Mouse (Mus musculus): ENCODE data around the gene Aldh4a1. TPM values are rescaled to one million over a fixed set of nuclear protein-coding genes. Genes with fewer than 3 reads are reported as not detected.
A peak's percentile ranks its signal among the peaks of the same experiment; 100 is the strongest.

The Aldh4a1 gene
- total and polyA plus RNA-seq, 3 experiments = 79.7 to 120 (median 96.7) TPM

DNA sequence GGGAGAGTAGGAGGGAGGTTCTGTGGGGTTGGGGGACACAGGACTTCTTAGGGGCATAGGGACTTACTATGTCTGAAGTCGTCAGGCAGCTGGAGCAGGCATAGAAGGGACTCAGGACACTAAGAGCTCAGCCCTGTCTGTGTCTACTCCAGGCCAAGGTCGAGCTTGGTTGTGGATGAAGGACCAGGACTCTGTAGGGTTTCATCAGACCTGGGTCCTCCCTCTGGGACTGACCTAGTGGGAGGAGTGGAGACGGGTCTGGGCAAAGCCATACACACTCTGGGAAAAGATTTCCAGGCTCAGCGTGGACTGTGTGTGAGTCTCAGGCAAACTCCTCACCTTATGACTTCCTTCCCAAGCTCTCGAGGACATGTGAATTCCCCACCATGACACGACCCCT, 2.9 kb upstream of the Aldh4a1 start:
- 70% methylated on average over 6 of the region's 6 CpGs for WGBS

DNA sequence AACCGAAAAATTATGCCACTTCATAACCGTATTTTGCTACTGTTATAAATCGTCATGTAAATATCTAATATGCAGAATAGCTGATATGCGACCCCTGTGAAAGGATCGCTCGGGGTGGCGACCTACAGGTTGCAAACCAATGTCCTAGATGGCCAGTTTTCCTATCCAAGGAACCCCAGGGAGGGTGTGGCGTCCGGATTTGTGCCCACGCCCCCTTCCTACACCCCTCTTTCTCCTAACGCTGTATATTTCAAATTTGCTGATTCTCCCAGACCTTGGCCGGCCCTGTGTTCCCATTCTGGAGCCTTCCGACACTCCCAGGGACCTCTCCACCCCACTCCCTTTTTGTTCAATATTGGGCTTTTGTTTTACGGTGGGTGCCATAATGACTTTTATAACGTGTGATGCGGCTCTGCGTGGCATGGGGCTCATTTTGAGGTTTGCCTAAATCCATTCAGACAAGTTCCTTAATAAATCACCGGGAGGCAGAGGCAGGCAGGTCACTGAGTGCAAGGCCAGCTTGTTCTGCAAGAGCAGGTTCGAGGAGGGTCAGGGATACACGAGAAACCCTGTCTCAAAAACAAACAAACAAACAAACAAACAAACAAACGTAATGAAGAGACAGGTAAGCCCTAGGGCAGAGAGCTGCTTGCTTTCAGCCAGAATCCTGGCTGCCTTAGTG, 909 bp downstream of the Aldh4a1 start:
- Histone ChIP-seq H3K79me2 (replicated peaks; ENCODE audit: control insufficient read depth, insufficient read depth, low read length) (no peaks in the 10 kb centered on the region; the same call in 1 of the 2 replicates), H3K9ac (ENCODE audit: low read depth, low read length) (peak overlapping the region; percentile 80), H3K27ac (peak overlapping the region; percentile 99), H3K4me1 (ENCODE audit: control insufficient read depth, insufficient read depth, low read length) (peaks cover 4% of the 10 kb centered on the region), H3K27me3 (ENCODE audit: control insufficient read depth, insufficient read depth, low read length) (no peaks in the 10 kb centered on the region), H3K4me3 (peak overlapping the region; percentile 79), H3K36me3 (ENCODE audit: control insufficient read depth, insufficient read depth, low read length) (no peaks in the 10 kb centered on the region)
- intact Hi-C loops (cut with DNase I) = no loop called here
- no peak for TF ChIP-seq POLR2A (IDR thresholded peaks at IDR 0.05; ENCODE audit: insufficient read depth, low read depth, low read length)
- TF ChIP-seq CTCF (IDR thresholded peaks at IDR 0.05) = no peak
- no peak for TF ChIP-seq EP300 (IDR thresholded peaks at IDR 0.05; ENCODE audit: insufficient read depth, low read depth, low read length)
- no peak for DNase-seq
- 29% methylated on average over 21 of the region's 21 CpGs for WGBS

More for the DNA sequence above, 2.9 kb upstream of the Aldh4a1 start:
- Histone ChIP-seq H3K79me2 (replicated peaks; ENCODE audit: control insufficient read depth, insufficient read depth, low read length) (no peaks in the 10 kb centered on the region), H3K27me3 (ENCODE audit: control insufficient read depth, insufficient read depth, low read length) (no peaks in the 10 kb centered on the region), H3K4me3 (no peak overlapping the region), H3K9ac (ENCODE audit: low read depth, low read length) (no peak overlapping the region), H3K36me3 (ENCODE audit: control insufficient read depth, insufficient read depth, low read length) (no peaks in the 10 kb centered on the region), H3K4me1 (ENCODE audit: control insufficient read depth, insufficient read depth, low read length) (peaks cover 6% of the 10 kb centered on the region), H3K27ac (no peak overlapping the region)
- intact Hi-C loops (cut with DNase I) = no loop called here
- TF ChIP-seq POLR2A (IDR thresholded peaks at IDR 0.05; ENCODE audit: insufficient read depth, low read depth, low read length) (no peak), CTCF (IDR thresholded peaks at IDR 0.05) (no peak), EP300 (IDR thresholded peaks at IDR 0.05; ENCODE audit: insufficient read depth, low read depth, low read length) (no peak)
- no peak for DNase-seq

DNA sequence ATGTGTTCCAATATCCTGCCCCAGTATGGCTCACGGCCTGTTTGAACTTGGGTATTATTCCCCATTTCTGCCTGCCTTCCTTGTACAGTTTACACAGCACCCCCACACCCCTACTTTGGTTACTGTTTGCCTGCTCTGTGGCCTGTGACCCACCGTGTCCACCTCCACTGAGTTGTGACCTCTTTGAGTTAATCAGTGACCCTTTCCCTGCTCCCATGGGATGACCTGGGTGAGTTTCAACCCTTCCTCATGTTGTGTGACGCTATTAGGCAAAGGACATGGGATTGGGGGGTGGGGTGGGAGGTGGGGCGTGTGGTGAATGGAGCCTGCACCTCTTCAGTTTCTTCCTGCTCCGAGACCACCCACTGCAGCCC, 1.4 kb downstream of the Aldh4a1 start:
- H3K27me3 ChIP-seq (ENCODE audit: control insufficient read depth, insufficient read depth, low read length) = no peaks in the 10 kb centered on the region
- no peak overlapping the region for H3K9ac ChIP-seq (ENCODE audit: low read depth, low read length)
- TF ChIP-seq CTCF (IDR thresholded peaks at IDR 0.05) (no peak), POLR2A (IDR thresholded peaks at IDR 0.05; ENCODE audit: insufficient read depth, low read depth, low read length) (no peak), EP300 (IDR thresholded peaks at IDR 0.05; ENCODE audit: insufficient read depth, low read depth, low read length) (no peak)
- H3K36me3 ChIP-seq (ENCODE audit: control insufficient read depth, insufficient read depth, low read length) = no peaks in the 10 kb centered on the region
- no peak overlapping the region for H3K4me3 ChIP-seq
- H3K27ac ChIP-seq = no peak overlapping the region
- 71% methylated on average over 5 of the region's 5 CpGs for WGBS
- H3K79me2 ChIP-seq (replicated peaks; ENCODE audit: control insufficient read depth, insufficient read depth, low read length) = no peaks in the 10 kb centered on the region; the same call in 1 of the 2 replicates
- H3K4me1 ChIP-seq (ENCODE audit: control insufficient read depth, insufficient read depth, low read length) = peaks cover 4% of the 10 kb centered on the region
- intact Hi-C loops (cut with DNase I) = no loop called here
- no peak for DNase-seq

DNA sequence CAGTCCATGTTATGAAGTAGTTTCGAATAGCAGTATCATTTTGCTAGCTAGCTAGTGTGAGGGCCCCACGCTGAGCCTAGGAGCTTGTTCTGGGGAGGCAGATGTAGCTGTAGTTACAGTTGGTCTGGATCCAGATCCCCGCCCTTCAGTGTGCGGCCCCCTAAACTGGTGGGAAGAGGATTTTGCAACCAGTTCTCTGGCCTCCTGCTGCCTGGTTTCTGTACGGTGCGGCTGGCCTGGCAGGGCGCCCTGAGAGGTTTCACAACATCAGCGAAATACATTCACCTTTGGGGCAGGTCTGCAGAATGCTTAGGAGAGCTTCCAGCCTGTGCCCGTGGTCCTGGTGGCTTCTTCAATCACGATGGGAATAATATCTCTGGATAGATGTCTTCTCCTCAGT, 2.0 kb downstream of the Aldh4a1 start:
- no peaks in the 10 kb centered on the region for H3K36me3 ChIP-seq (ENCODE audit: control insufficient read depth, insufficient read depth, low read length)
- intact Hi-C loops (cut with DNase I) = no loop called here
- TF ChIP-seq EP300 (IDR thresholded peaks at IDR 0.05; ENCODE audit: insufficient read depth, low read depth, low read length) = no peak
- no peak for TF ChIP-seq CTCF (IDR thresholded peaks at IDR 0.05)
- no peak for TF ChIP-seq POLR2A (IDR thresholded peaks at IDR 0.05; ENCODE audit: insufficient read depth, low read depth, low read length)
- H3K9ac ChIP-seq (ENCODE audit: low read depth, low read length) = no peak overlapping the region
- 71% methylated on average over 10 of the region's 10 CpGs for WGBS
- peak; percentile 38 to 45 for DNase-seq
- no peak overlapping the region for H3K27ac ChIP-seq
- peaks cover 4% of the 10 kb centered on the region for H3K4me1 ChIP-seq (ENCODE audit: control insufficient read depth, insufficient read depth, low read length)
- no peak overlapping the region for H3K4me3 ChIP-seq
- H3K79me2 ChIP-seq (replicated peaks; ENCODE audit: control insufficient read depth, insufficient read depth, low read length) = no peaks in the 10 kb centered on the region; the same call in 1 of the 2 replicates
- no peaks in the 10 kb centered on the region for H3K27me3 ChIP-seq (ENCODE audit: control insufficient read depth, insufficient read depth, low read length)

DNA sequence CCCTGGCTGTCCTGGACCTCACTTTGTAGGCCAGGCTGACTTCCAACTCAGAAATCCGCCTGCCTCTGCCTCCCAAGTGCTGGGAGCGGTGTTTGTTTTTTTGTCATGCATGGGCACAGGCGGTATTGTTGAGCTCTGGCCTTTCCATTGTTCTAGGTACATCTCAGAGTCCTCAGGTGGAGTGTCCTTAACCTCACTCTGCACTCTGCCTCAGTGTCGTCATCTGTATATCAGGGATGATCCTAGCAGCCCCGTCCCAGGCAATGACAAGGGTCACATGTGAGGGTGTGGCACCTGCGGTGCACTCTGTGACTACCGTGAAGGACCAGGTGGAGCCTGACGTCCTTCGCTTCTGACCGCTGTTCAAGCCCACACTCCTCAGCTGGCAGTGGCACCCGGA, 4.7 kb downstream of the Aldh4a1 start:
- WGBS = 92% methylated on average over 11 of the region's 11 CpGs
- intact Hi-C loops (cut with DNase I) = no loop called here

DNA sequence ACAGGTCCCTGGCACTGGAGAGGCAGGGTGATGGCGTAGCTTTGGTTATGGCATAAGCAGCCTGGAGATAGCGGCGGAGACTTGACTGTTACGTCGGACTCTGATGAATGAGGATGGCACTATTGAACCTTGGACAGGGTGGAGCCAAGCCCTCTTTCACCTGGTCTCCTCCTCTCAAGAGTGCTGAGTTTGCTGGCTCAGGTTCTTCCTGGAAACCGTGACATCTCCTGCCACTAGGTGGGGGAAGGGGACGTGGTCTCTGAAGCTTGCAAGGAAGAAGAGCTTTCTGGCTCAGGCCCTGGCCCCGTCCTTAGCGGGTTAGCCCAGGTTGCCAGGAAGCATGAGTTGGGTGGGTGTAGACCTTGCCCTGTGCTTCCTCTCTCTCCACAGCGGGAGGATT, 7.5 kb downstream of the Aldh4a1 start:
- no peaks in the 10 kb centered on the region for H3K27me3 ChIP-seq (ENCODE audit: control insufficient read depth, insufficient read depth, low read length)
- H3K9ac ChIP-seq (ENCODE audit: low read depth, low read length) = no peak overlapping the region
- no peak overlapping the region for H3K4me3 ChIP-seq
- no peaks in the 10 kb centered on the region; the same call in 1 of the 2 replicates for H3K79me2 ChIP-seq (replicated peaks; ENCODE audit: control insufficient read depth, insufficient read depth, low read length)
- no peak for DNase-seq
- WGBS = 81% methylated on average over 10 of the region's 10 CpGs
- intact Hi-C loops (cut with DNase I) = no loop called here
- no peak overlapping the region for H3K27ac ChIP-seq
- H3K36me3 ChIP-seq (ENCODE audit: control insufficient read depth, insufficient read depth, low read length) = no peaks in the 10 kb centered on the region
- TF ChIP-seq POLR2A (IDR thresholded peaks at IDR 0.05; ENCODE audit: insufficient read depth, low read depth, low read length) (no peak), CTCF (IDR thresholded peaks at IDR 0.05) (no peak), EP300 (IDR thresholded peaks at IDR 0.05; ENCODE audit: insufficient read depth, low read depth, low read length) (no peak)
- H3K4me1 ChIP-seq (ENCODE audit: control insufficient read depth, insufficient read depth, low read length) = no peaks in the 10 kb centered on the region

More for the DNA sequence above, 4.7 kb downstream of the Aldh4a1 start:
- no peaks in the 10 kb centered on the region for H3K27me3 ChIP-seq (ENCODE audit: control insufficient read depth, insufficient read depth, low read length)
- H3K4me1 ChIP-seq (ENCODE audit: control insufficient read depth, insufficient read depth, low read length) = peaks cover 4% of the 10 kb centered on the region
- H3K27ac ChIP-seq = no peak overlapping the region
- H3K9ac ChIP-seq (ENCODE audit: low read depth, low read length) = no peak overlapping the region
- H3K36me3 ChIP-seq (ENCODE audit: control insufficient read depth, insufficient read depth, low read length) = no peaks in the 10 kb centered on the region
- H3K79me2 ChIP-seq (replicated peaks; ENCODE audit: control insufficient read depth, insufficient read depth, low read length) = no peaks in the 10 kb centered on the region; the same call in 1 of the 2 replicates
- DNase-seq = no peak
- no peak for TF ChIP-seq EP300 (IDR thresholded peaks at IDR 0.05; ENCODE audit: insufficient read depth, low read depth, low read length)
- no peak for TF ChIP-seq CTCF (IDR thresholded peaks at IDR 0.05)
- no peak for TF ChIP-seq POLR2A (IDR thresholded peaks at IDR 0.05; ENCODE audit: insufficient read depth, low read depth, low read length)
- H3K4me3 ChIP-seq = no peak overlapping the region
